Mouse (Mus musculus): Measurements from ENCODE around the gene Glud1.
"Not testable (repeated sequence)": the region's sequence is repeated elsewhere in the genome, so short reads cannot be mapped to it uniquely, and the experiment has no call there.

Gene Glud1

DNA sequence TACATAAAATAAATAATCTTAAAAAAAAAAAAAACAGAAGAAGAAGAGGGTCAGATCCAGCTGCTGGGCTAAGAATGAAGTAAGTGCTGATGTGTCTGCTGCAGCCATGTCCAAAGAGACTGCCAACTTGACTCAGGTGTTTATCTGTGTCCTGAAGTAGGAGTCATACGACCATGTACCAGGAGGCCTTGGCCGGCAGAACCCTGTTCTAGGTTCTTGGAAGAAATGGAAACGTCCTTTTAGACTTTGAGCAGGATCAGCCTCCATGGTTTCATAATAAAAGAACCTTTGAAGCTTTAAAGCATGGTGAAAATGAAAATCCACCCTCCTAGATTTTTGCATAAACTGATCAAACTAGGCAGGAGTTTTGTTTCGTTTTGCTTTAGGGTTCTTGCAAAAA, 43.9 kb downstream of the Glud1 start:
- DNase-seq: no peak

DNA sequence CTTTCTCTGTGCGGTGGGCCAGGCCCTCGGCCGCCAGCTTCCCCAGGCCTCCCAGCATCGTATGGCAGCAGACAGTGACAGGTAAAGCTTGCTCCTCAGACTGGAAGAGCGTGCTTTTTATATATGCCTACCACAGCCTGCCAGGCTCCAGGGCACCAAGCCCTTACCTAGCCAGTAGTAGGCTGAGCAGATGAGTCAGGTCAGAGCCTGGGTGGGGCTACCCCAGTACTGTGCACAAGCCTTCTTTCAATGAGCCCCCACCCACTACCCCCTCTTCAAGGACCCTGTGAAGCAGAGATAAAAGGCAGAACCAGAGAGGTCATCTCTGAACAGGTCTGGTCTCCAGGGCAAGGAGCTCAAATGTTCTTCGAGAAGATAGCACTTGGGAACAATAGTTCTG, 44.8 kb downstream of the Glud1 start, which contains the start of gene Fam25c:
Gene Fam25c, minus strand, starts transcription at position 133 of the 400 bp plus-strand sequence.
- DNase-seq: no peak

- no peak for DNase-seq
Observed at GRCm38 (mm10) chr14:34357671-34358455, 47.3 kb downstream of the Glud1 start.

DNA sequence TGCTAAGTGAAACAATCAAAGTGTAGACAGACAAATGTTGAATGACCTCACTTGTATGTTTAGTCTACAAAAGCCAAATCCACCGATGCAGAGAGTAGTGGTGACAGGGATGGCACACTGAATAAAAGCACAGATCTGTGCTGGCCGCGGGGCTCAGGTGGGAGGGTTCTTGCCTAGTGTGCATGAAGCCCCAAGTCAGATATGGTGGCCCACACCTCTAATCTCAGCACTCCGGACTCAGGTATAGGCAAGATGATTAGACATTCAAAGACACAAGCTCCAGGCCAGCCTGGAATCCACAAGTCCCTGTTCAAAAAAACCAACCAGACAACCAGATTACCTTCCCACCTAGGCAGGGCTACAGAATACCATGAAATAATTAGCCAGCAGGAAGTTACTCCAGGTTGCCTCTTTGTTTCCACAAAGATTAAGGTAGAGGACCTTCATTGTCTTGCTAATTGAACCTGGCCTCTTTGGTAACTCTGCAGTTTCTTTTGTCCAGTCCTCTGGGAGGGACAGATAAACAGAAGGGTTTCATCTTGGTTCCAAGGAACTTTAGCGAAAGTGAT, 49.2 kb downstream of the Glud1 start:
- DNase-seq: no peak

- no peak for DNase-seq
Observed at GRCm38 (mm10) chr14:34360251-34360650, 49.7 kb downstream of the Glud1 start.

GRCm38 (mm10) chr14:34362135-34362534, 51.6 kb downstream of the Glud1 start:
- no peak for DNase-seq

DNA sequence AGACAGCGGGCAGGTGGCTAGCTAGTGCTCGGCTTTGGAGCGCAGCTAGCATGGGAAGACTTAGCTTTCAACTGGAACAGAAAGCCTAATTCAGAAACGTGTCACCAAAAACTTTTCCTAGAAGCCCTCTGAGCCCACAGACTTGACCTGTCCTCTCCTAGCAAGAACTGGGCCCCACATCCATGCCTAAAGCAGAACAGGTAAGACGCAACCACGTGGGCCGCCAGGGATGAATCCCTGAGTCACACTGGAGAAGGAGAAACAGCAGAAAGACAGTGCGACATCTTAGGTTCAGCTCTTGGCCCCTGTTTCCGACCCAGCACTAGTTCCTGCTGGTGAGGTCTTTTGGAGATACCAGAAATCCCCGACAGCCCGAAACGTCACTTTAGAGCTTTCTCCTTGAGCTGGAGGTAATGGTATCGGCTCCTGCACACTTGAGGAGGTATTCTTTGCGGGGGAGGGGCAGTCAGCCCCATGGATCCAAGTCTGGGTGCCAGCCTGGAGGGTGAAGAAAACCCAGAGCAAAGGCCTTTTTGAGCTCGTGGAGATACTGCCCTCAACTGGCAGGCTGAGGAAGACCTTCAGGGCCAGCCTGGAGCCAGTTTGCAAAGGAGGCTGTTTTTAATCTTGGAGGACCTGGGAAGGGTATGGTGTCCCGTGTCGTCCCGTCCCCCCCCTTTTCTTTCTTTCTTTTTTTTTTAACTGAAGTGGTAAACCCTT, 52.4 kb downstream of the Glud1 start:
- DNase-seq: peak; percentile 52

DNA sequence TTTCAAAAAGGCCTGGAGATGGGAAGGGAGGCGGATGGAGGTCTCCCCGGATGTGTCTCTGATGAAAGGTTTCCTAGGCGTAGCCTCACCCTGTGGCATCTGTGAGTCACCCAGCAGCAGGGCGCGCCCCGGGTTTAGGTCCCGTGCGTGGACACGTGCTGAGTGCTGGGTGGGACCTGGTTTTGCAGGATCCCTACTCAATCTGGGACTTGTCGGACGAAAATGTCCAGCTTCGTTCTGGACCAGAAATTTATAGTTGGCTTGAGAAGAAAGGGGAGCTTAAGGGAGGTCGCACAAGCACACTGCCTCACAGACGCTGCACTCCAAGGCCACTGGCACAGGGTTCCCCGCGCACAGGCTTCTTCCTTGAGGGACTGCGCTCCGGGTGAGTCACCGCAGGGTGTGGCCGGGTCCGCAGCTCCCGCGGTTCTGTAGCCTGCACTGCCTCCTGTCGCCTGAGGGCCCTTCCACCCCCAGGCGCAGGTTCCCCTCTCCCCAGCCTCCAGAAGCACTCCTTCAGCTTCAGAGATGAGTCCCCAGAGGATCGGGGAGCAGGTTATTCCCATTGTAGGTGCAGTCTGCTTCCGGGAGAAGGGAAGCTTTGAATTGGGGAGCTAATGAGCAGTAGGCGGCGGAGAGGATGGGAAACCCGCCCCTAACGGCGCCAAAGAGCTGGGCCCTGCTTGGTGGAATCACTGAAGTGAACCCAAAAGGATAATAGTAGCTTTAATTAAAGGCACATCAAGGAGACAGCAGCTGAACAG, 53.1 kb downstream of the Glud1 start:
- DNase-seq: peak; percentile 63

GRCm38 (mm10) chr14:34364254-34365146, 54.0 kb downstream of the Glud1 start:
- DNase-seq: not testable (repeated sequence)

DNA sequence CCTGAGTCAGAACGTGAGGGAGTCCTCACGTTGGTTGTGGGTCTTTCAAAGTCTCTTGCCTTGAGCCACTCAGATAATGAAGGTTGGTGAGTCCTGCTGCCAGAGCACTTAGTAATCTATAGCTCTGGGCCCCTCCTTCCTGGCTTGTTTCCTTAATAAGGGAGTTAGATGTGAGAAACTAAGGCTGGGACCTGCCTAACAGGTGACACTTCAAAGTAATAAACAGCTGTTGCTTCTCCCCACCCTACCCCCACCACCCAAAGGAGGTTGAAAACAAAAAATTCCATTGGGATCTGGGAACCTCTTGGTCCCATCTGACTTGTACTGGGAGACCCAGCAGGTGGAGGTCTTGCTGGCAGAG, 54.6 kb downstream of the Glud1 start:
- DNase-seq: no peak

DNA sequence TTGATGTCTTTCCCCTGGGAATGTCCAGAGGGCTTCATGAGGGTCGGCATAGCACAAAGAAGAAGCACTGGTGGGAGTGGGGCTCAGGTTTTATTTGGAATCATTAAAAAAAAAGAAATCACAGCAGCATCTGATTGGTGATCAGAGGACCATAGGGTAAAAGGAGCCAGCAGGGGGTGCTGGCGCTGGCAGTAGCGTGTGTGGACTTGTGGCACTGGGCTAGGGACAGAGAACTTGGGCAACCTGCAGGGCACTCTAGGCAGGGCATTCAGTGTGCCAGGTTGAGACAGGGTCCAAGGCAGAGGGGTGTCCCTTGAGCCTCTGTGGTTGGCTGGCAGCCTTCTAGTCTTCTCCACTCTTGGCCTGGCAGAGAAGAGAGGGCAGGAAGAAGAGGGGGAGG, 59.7 kb downstream of the Glud1 start:
- no peak for DNase-seq

DNA sequence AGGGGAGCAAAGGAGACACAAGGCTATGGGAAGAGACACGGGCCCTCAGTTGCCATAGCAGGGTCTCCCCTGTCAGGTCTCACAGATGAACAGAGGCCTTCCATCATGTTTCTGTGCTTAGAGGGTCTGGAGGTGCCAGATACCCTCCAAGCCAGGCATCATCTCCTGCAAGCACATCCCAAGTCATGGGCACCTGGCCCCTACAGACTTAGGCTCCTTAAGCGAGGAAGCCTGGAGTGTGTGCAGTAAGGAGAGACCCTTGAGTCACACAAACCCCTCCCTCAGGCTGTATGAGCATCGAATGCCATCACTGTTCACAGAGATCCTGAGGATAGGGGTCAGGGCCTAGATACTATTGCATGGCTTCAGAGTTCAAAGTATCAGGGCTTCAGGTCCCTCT, 60.4 kb downstream of the Glud1 start:
- DNase-seq: no peak

GRCm38 (mm10) chr14:34371763-34372162, 61.2 kb downstream of the Glud1 start:
- DNase-seq: no peak

GRCm38 (mm10) chr14:34372646-34373045, 62.1 kb downstream of the Glud1 start:
- DNase-seq: peak; percentile 66

- no peak for DNase-seq
Observed at GRCm38 (mm10) chr14:34373581-34373980, 63.1 kb downstream of the Glud1 start.

DNA sequence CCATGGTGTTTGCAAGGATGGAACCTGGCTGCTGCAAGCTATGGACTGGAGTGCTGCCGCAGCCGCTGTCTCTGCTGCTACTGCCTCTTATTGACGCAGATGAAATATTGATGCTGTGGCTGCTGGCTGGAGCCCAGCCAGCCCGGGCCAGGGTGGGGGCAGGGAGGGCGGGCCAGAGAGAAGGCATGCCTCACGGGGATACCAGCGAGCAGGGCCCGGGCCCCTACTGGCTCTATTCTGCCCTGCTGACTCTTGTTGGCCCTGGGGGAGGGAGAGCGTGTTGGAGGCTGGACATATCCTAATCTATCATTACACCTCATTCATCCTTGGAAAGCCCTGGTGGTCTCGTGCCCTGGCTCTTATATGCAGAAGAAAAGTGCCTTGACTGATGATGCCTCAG, 64.0 kb downstream of the Glud1 start, which contains the start of gene Sncg:
Gene Sncg, minus strand, starts transcription at position 213 of the 400 bp plus-strand sequence.
- no peak for DNase-seq

- no peak for DNase-seq
Observed at GRCm38 (mm10) chr14:34375415-34375904, 64.9 kb downstream of the Glud1 start, which contains the start of gene Mmrn2. Gene Mmrn2 (plus strand): TSS chr14:34375465.

- DNase-seq: no peak
Observed at GRCm38 (mm10) chr14:34375941-34376340, 65.4 kb downstream of the Glud1 start.

GRCm38 (mm10) chr14:34377121-34377520, 66.6 kb downstream of the Glud1 start:
- DNase-seq: no peak

DNA sequence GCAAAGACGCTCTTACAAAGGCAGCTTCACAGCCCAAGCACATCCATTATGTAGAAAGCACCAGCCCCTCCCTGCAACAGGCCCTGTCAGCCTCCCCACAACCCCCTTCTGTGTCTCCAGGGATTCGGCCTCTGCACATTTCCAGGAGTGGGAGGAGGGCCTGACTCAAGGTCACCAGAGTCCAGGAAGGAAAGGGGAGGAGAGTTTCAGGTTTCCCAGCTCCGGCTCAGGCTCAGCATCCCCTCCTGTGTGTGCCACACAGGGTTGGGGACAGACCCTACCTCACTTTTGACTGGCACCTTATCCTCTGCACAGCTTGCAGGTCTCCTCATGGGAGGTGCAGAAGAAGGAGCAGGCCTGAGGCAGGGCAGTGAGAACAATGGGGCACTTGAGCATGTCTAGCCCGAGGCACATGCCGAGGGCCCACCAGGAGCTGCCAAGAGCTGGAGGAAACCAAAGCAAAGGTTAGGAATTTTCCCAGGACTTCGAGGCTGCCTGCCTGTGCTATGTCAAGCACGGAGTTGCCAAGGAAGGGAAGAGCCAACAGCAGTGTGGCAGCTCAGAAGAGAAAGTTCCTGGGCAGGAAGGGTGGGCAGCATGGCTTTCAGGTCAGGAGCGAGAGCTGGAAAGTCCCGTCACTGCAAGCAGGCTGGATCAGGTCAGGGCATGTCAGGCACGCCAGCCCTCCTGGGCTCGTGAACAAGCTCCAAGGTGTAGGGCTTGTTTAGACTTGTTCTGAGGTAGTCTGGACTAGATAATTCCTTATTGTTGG, 68.2 kb downstream of the Glud1 start:
- DNase-seq: no peak

Data from right cerebral cortex, postnatal 4 days (tissue).